Mouse (Mus musculus): ENCODE data around the gene Slc22a6.

GRCm38 (mm10) chr19:8601922-8602321 lies 15.9 kb upstream of the Slc22a6 start:
- no peak for TF ChIP-seq TAL1 (conservative IDR thresholded peaks at IDR 0.05; ENCODE audit: low read depth, low read length)
- no peak for TF ChIP-seq CTCF (IDR thresholded peaks at IDR 0.05; ENCODE audit: low read depth, low read length)
- no peak for TF ChIP-seq POLR2AphosphoS5 (IDR thresholded peaks at IDR 0.05; ENCODE audit: insufficient replicate concordance, low read depth, low read length)
- TF ChIP-seq GATA1 (IDR thresholded peaks at IDR 0.05; ENCODE audit: borderline replicate concordance, low read length) = no peak
